In the genomic region with DNA sequence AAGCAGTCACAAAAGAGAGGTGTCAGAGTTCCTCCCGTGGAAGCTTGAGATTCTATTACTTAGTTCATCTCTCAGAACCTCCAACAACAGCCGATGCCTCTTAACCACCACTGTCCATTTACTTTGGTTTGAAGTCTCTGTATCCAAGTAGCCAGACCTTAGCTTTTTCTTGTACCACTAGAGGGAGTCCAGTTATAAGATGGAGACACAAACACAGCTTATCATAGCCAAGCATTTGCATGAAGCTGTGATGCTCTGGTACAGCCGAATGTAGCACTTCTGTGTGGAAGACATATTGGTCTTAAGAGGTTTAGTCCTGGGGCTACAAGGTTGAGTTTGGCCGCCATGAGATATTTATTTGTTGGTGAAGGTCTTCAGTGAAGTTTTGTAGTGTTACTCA, we compare ENCODE assay signal across 12 mouse cellular contexts. TPM values are rescaled to one million over a fixed set of nuclear protein-coding genes. Genes with fewer than 3 reads are reported as not detected.
A peak's percentile ranks its signal among the peaks of the same experiment; 100 is the strongest.
DNase-seq lines count a peak whose midpoint lies in the region; ATAC-seq and TF ChIP-seq lines count a peak whose summit lies in the region.
"Had no signal": no experiment of that assay in that cellular context is flagged by ENCODE, and none has a peak within 500 bp of the region (broad histone marks: within the 10 kb centered on the region; RNA-seq: fewer than 3 reads in every experiment).

No protein-coding gene starts in this region.

- H3K4me3 ChIP-seq in gastrocnemius, adult 2 months = no peak overlapping the region
- no peak overlapping the region for H3K4me3 ChIP-seq in liver, postnatal 0 days (ENCODE audit: low read depth, low read length)
- H3K4me3 ChIP-seq in liver, embryonic 12.5 days = no peak overlapping the region
- H3K4me3 ChIP-seq in neural tube, embryonic 14.5 days (ENCODE audit: low read depth, low read length) = no peak overlapping the region
- H3K4me3 ChIP-seq: heart, embryonic 15.5 days had no signal

- H3K9me3 ChIP-seq in liver, postnatal 0 days (ENCODE audit: low read length) = no peaks in the 10 kb centered on the region
- H3K9me3 ChIP-seq in liver, embryonic 12.5 days (replicated peaks) = 0 out of 2 replicates have a peak, but pooled peaks cover 3% of the 10 kb centered on the region
- no peaks in the 10 kb centered on the region for H3K9me3 ChIP-seq in neural tube, embryonic 14.5 days (ENCODE audit: control insufficient read depth, low read length)
- H3K9me3 ChIP-seq: heart, embryonic 15.5 days had no signal

- H3K27me3 ChIP-seq in liver, postnatal 0 days (ENCODE audit: insufficient read depth, low read length) = no peaks in the 10 kb centered on the region
- no peaks in the 10 kb centered on the region for H3K27me3 ChIP-seq in liver, embryonic 12.5 days (replicated peaks)
- no peaks in the 10 kb centered on the region for H3K27me3 ChIP-seq in neural tube, embryonic 14.5 days (ENCODE audit: control insufficient read depth, insufficient read depth, low read length)
- H3K27me3 ChIP-seq: heart, embryonic 15.5 days had no signal

- ATAC-seq in liver, postnatal 0 days = no peak
- ATAC-seq in liver, embryonic 12.5 days = no peak
- peak; percentile 61; the same call in 1 of the 2 replicates for ATAC-seq in neural tube, embryonic 14.5 days (ENCODE audit: low read depth)

- TF ChIP-seq EP300 in liver, postnatal 0 days (IDR thresholded peaks at IDR 0.05; ENCODE audit: low read depth) = no peak

- H3K4me1 ChIP-seq in liver, postnatal 0 days (ENCODE audit: insufficient read depth) = no peaks in the 10 kb centered on the region
- H3K4me1 ChIP-seq in liver, embryonic 12.5 days = no peaks in the 10 kb centered on the region
- H3K4me1 ChIP-seq in neural tube, embryonic 14.5 days (ENCODE audit: control insufficient read depth, insufficient read depth, low read length) = no peaks in the 10 kb centered on the region
- H3K4me1 ChIP-seq: heart, embryonic 15.5 days had no signal

- no peak overlapping the region for H3K4me2 ChIP-seq in liver, postnatal 0 days (ENCODE audit: low read depth, low read length)
- no peak overlapping the region for H3K4me2 ChIP-seq in liver, embryonic 12.5 days
- no peak overlapping the region for H3K4me2 ChIP-seq in neural tube, embryonic 14.5 days (ENCODE audit: low read depth, low read length)
- H3K4me2 ChIP-seq: heart, embryonic 15.5 days had no signal

- WGBS in liver, postnatal 0 days (ENCODE audit: insufficient replicate concordance) = 56% methylated on average over 4 of the region's 4 CpGs
- WGBS in liver, embryonic 12.5 days (ENCODE audit: insufficient replicate concordance) = 59% methylated on average over 4 of the region's 4 CpGs
- 69% methylated on average over 4 of the region's 4 CpGs for WGBS in neural tube, embryonic 14.5 days

- H3K9ac ChIP-seq in liver, postnatal 0 days (replicated peaks) = no peak overlapping the region
- H3K9ac ChIP-seq in liver, embryonic 12.5 days = no peak overlapping the region
- H3K9ac ChIP-seq in neural tube, embryonic 14.5 days (replicated peaks; ENCODE audit: low read depth, low read length) = no peak overlapping the region
- H3K9ac ChIP-seq: heart, embryonic 15.5 days; liver, embryonic 14.5 days had no signal

- intact Hi-C loops in gastrocnemius, adult 2 months (cut with DNase I) = loop anchor here (10.0 kb wide), 1 partner anchor 252 kb away; no protein-coding TSS in a partner anchor

- TF ChIP-seq CTCF in gastrocnemius, adult 2 months (IDR thresholded peaks at IDR 0.05) = peak; percentile 40
- peak; percentile 29 for TF ChIP-seq CTCF in liver, postnatal 0 days (IDR thresholded peaks at IDR 0.05; ENCODE audit: low read depth)

- no peaks in the 10 kb centered on the region for H3K36me3 ChIP-seq in liver, postnatal 0 days (replicated peaks; ENCODE audit: insufficient read depth, low read length)
- no peaks in the 10 kb centered on the region for H3K36me3 ChIP-seq in liver, embryonic 12.5 days
- no peaks in the 10 kb centered on the region for H3K36me3 ChIP-seq in neural tube, embryonic 14.5 days (ENCODE audit: control insufficient read depth, insufficient read depth, low read length)
- H3K36me3 ChIP-seq: G1E; heart, embryonic 15.5 days had no signal

- H3K27ac ChIP-seq in gastrocnemius, adult 2 months = no peak overlapping the region
- no peak overlapping the region for H3K27ac ChIP-seq in liver, postnatal 0 days (ENCODE audit: low read depth)
- H3K27ac ChIP-seq in liver, embryonic 12.5 days = no peak overlapping the region
- no peak overlapping the region for H3K27ac ChIP-seq in neural tube, embryonic 14.5 days (ENCODE audit: low read depth, low read length)
- H3K27ac ChIP-seq: heart, embryonic 15.5 days; liver, embryonic 14.5 days had no signal

- no peak for DNase-seq in gastrocnemius, adult 2 months
- no peak for DNase-seq in gastrocnemius, postnatal 10 days
- no peak for DNase-seq in liver, postnatal 0 days
- peak; percentile 17 for DNase-seq in embryo, embryonic 11.5 days (ENCODE audit: low read depth, low spot score)
- no peak for DNase-seq in adrenal gland, postnatal 4 days (ENCODE audit: low spot score in 2 of 2)
- no peak for DNase-seq in ovary, postnatal 36 days (ENCODE audit: low spot score)
- DNase-seq: cerebellum, postnatal 25 days had no signal

RNA-seq across cellular contexts. Expression of a gene that starts 48.1 kb away (rescaled TPM):
- total RNA-seq in gastrocnemius, adult 2 months (2021) = 1 to 10 TPM in 1 of 2 experiments, under 1 TPM in 1; 0.64 to 1.5 TPM
- total RNA-seq in gastrocnemius, postnatal 10 days (2021) = 1 to 10 TPM; 3.2 to 5.7 TPM
- not detected in 2 replicates for polyA plus RNA-seq in liver, postnatal 0 days (2015; fragmentation: Nextera tagmentation; extraction: Ambion mirVana)
- polyA plus RNA-seq in liver, embryonic 12.5 days (2016; fragmentation: Nextera tagmentation; extraction: Ambion mirVana) = 0.07 and 0.08 TPM in 2 replicates
- polyA plus RNA-seq in neural tube, embryonic 14.5 days (2014; fragmentation: Nextera tagmentation; extraction: Ambion mirVana) = 1.7 and 1.9 TPM in 2 replicates
- 1 to 10 TPM; 3.3 to 5.3 TPM for total RNA-seq in adrenal gland, postnatal 4 days (2021)
- polyA plus RNA-seq: G1E had no signal
